18 mouse cellular contexts compared by ENCODE assay signal in genomic region chr7:81356975-81357374, GRCm38 (mm10).
"Had no signal": no experiment of that assay in that cellular context is flagged by ENCODE, and none has a peak within 500 bp of the region (broad histone marks: within the 10 kb centered on the region; RNA-seq: fewer than 3 reads in every experiment).

No protein-coding gene starts in this region.

- H3K36me3 ChIP-seq: liver, embryonic 12.5 days; lung, embryonic 15.5 days; midbrain, embryonic 10.5 days; midbrain, embryonic 12.5 days; neural tube, embryonic 13.5 days; neural tube, embryonic 15.5 days had no signal

- H3K4me1 ChIP-seq: liver, embryonic 12.5 days; lung, embryonic 15.5 days; midbrain, embryonic 12.5 days; neural tube, embryonic 13.5 days; neural tube, embryonic 15.5 days had no signal

- DNase-seq: lung, postnatal 14 days; lung, postnatal 4 days; midbrain, embryonic 14.5 days; right cerebral cortex, postnatal 25 days; right cerebral cortex, postnatal 4 days; spleen, adult 18-20 months; thymus, adult 2 months; thymus, postnatal 25 days; thymus, postnatal 4 days had no signal

- H3K9ac ChIP-seq: liver, embryonic 12.5 days; liver, embryonic 14.5 days; lung, embryonic 15.5 days; midbrain, embryonic 12.5 days; neural tube, embryonic 13.5 days; neural tube, embryonic 15.5 days had no signal

- ATAC-seq: liver, embryonic 12.5 days; midbrain, embryonic 16.5 days had no signal

- H3K9me3 ChIP-seq: liver, embryonic 12.5 days; lung, embryonic 15.5 days; midbrain, embryonic 10.5 days; midbrain, embryonic 12.5 days; neural tube, embryonic 13.5 days; neural tube, embryonic 15.5 days had no signal

- H3K27ac ChIP-seq: liver, embryonic 12.5 days; liver, embryonic 14.5 days; lung, embryonic 15.5 days; midbrain, embryonic 10.5 days; midbrain, embryonic 12.5 days; neural tube, embryonic 13.5 days; neural tube, embryonic 15.5 days had no signal

- H3K4me3 ChIP-seq: liver, embryonic 12.5 days; lung, embryonic 15.5 days; midbrain, embryonic 10.5 days; midbrain, embryonic 12.5 days; myocyte; neural tube, embryonic 13.5 days; neural tube, embryonic 15.5 days had no signal

- H3K27me3 ChIP-seq: lung, embryonic 15.5 days; midbrain, embryonic 12.5 days; neural tube, embryonic 13.5 days; neural tube, embryonic 15.5 days had no signal

- H3K4me2 ChIP-seq: liver, embryonic 12.5 days; lung, embryonic 15.5 days; midbrain, embryonic 12.5 days; neural tube, embryonic 13.5 days; neural tube, embryonic 15.5 days had no signal
